Mouse (Mus musculus): ENCODE measurements around the gene Fas.

DNA sequence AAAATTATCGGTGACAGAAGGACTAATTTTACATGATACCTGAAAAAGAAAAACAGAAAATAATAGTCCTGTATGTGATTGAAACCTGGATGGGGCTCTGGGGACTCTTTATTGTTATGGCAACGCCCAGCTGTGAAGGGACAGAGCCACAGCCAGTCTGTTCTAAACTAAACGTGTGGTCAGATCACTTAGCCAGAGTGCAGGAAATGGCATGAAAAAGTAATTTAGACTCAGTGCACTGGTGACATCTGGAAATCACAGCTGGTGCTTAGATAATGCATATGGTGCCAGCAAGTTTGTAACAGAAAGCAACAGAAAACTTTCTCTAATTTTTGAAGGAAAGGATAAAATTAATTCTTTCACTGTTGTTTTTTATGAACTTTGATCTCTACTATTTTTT, 79.9 kb downstream of the Fas start:
- TF ChIP-seq CTCF (IDR thresholded peaks at IDR 0.05; ENCODE audit: borderline replicate concordance, extremely low read depth, insufficient read depth, insufficient read length) (no peak), POLR2A (IDR thresholded peaks at IDR 0.05; ENCODE audit: borderline replicate concordance, extremely low read depth, insufficient read depth, insufficient read length, poor library complexity, severe bottlenecking) (no peak)

Measured in brain, embryonic 14.5 days (tissue).